Mouse (Mus musculus) activated CD4-positive, CD25-positive, alpha-beta regulatory T cell (primary cell): ENCODE measurements around the gene Atp1b1. TPM values are rescaled to one million over a fixed set of nuclear protein-coding genes. Genes with fewer than 3 reads are reported as not detected.

Source experiments
- polyA plus RNA-seq, 2 experiments: library from polyadenylated mRNA; unstranded; fragments of 100-300 nt; shearing (Covaris generic); gene quantifications; one replicate each; pipeline ENCODE4 v1.2.1; 2017

Gene Atp1b1
- 10 to 100 TPM; 12.4 to 51.9 TPM for polyA plus RNA-seq

DNA sequence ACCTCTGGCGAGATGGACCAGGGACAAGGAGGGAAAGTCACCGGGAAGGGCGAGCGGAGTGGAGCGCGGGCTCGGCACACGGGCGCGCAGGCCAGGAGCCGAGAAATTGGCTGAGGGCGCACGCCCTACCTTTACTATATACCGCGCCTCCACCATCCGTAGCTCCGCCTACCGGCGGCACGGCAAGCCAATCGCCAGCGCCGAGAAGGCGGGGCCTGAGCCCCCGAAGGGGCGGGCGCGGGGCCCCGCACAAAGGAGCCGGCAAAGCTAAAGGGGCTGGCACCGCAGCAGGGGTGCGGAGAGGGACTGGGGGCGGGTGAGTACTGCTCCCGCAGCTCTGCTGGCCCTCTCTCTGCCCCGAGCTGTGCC lies at the start of gene Atp1b1:
Gene Atp1b1, minus strand, starts transcription at position 111 of the 369 bp plus-strand sequence.

Other genes with a start within 250 kb of the Atp1b1 start
- gene Slc19a2, start 209.3 kb downstream of the Atp1b1 start, polyA plus RNA-seq: 1 to 10 TPM; 6.2 to 6.9 TPM
- 1 to 10 TPM; 6.2 to 9.7 TPM for gene Ccdc181, start 182.8 kb downstream of the Atp1b1 start, polyA plus RNA-seq
- gene Nme7, start 154.2 kb downstream of the Atp1b1 start, polyA plus RNA-seq: 10 to 100 TPM; 11.5 to 14.5 TPM
- 10 to 100 TPM; 14.8 to 21.0 TPM for gene Blzf1, start 150.9 kb downstream of the Atp1b1 start, polyA plus RNA-seq